Mouse (Mus musculus): ENCODE measurements around the gene Sbf2.

GRCm38 (mm10) chr7:110525090-110525775, 89.5 kb downstream of the Sbf2 start:
- TF ChIP-seq CTCF (IDR thresholded peaks at IDR 0.05; ENCODE audit: low read depth) (no peak), EP300 (IDR thresholded peaks at IDR 0.05; ENCODE audit: low read depth) (no peak)

Data from heart, postnatal 0 days (tissue).